In genomic region chr6:120356951-120357945, GRCm38 (mm10) we compare ENCODE assay signal across 8 mouse cellular contexts. TPM values are rescaled to one million over a fixed set of nuclear protein-coding genes. Genes with fewer than 3 reads are reported as not detected.
DNase-seq lines count a peak whose midpoint lies in the region; ATAC-seq and TF ChIP-seq lines count a peak whose summit lies in the region.

No protein-coding gene starts in this region.

- H3K4me3 ChIP-seq in gastrocnemius, adult 2 months, result peak overlapping the region; percentile 77
- H3K4me3 ChIP-seq in hindbrain, postnatal 0 days (ENCODE audit: low read length), result peak overlapping the region; percentile 43
- peak overlapping the region; percentile 59 for H3K4me3 ChIP-seq in left cerebral cortex, adult 2 months

- WGBS in hindbrain, postnatal 0 days, result 2% methylated on average over 31 of the region's 31 CpGs

- peak; percentile 10; the same call in 1 of the 2 replicates for TF ChIP-seq CTCF in gastrocnemius, adult 2 months (IDR thresholded peaks at IDR 0.05)
- TF ChIP-seq CTCF in hindbrain, postnatal 0 days (IDR thresholded peaks at IDR 0.05; ENCODE audit: low read depth), result peak; percentile 55
- peak; percentile 27 for TF ChIP-seq CTCF in left cerebral cortex, adult 2 months (IDR thresholded peaks at IDR 0.05)

- peak overlapping the region; percentile 34 for H3K9ac ChIP-seq in hindbrain, postnatal 0 days (replicated peaks; ENCODE audit: low read length)

- DNase-seq in ZHBTc4 (ENCODE audit: low read depth, low spot score), result peak; percentile 97
- DNase-seq in gastrocnemius, adult 2 months, result peak; percentile 88
- DNase-seq in hindbrain, postnatal 0 days (ENCODE audit: low spot score), result peak; percentile 95
- peak; percentile 76 to 82 for DNase-seq in left cerebral cortex, adult 2 months (ENCODE audit: extremely low spot score in 1 of 2, low spot score in 2 of 2)
- peak; percentile 85 to 88 for DNase-seq in right cerebral cortex, adult 2 months (ENCODE audit: low spot score in 2 of 2)
- DNase-seq in urinary bladder, postnatal 14 days (ENCODE audit: low spot score), result peak; percentile 86

- ATAC-seq in common myeloid progenitor, adult 5-6 weeks (replicated peaks; ENCODE audit: low read depth, poor library complexity, severe bottlenecking), result peak; percentile 100
- ATAC-seq in hindbrain, postnatal 0 days, result peak; percentile 99
- ATAC-seq in megakaryocyte, adult 5-6 weeks (ENCODE audit: poor library complexity, severe bottlenecking), result peak; percentile 100

- intact Hi-C loops in gastrocnemius, adult 2 months (cut with DNase I), result loop anchor here (10.0 kb wide), 1 partner anchor 1052 kb away; no protein-coding TSS in a partner anchor
- intact Hi-C loops in left cerebral cortex, adult 2 months (cut with DNase I), result no loop called here

- H3K9me3 ChIP-seq in hindbrain, postnatal 0 days (ENCODE audit: low read length), result no peaks in the 10 kb centered on the region

- no peaks in the 10 kb centered on the region for H3K27me3 ChIP-seq in hindbrain, postnatal 0 days (ENCODE audit: insufficient read depth, low read length)

- H3K4me2 ChIP-seq in hindbrain, postnatal 0 days (ENCODE audit: low read depth, low read length), result peak overlapping the region; percentile 77

- H3K27ac ChIP-seq in gastrocnemius, adult 2 months, result peak overlapping the region; percentile 85
- peak overlapping the region; percentile 60; the same call in 1 of the 2 replicates for H3K27ac ChIP-seq in hindbrain, postnatal 0 days
- H3K27ac ChIP-seq in left cerebral cortex, adult 2 months, result no peak overlapping the region

- H3K4me1 ChIP-seq in hindbrain, postnatal 0 days (ENCODE audit: insufficient read depth, low read length), result no peaks in the 10 kb centered on the region

- H3K36me3 ChIP-seq in hindbrain, postnatal 0 days (ENCODE audit: insufficient read depth, low read length), result no peaks in the 10 kb centered on the region

RNA-seq across cellular contexts. Expression of gene Kdm5a, which starts 6.7 kb away (rescaled TPM):
- total RNA-seq in common myeloid progenitor, adult 5-6 weeks (2017), result 134 and 155 TPM in 2 replicates
- total RNA-seq in gastrocnemius, adult 2 months (2021), result 10 to 100 TPM; 22.9 to 23.8 TPM
- 18.5 and 23.4 TPM in 2 replicates for total RNA-seq in hindbrain, postnatal 0 days (2014; rRNA removed)
- polyA plus RNA-seq in hindbrain, postnatal 0 days (2015; fragmentation: Nextera tagmentation; extraction: Ambion mirVana), result 23.0 and 24.7 TPM in 2 replicates
- 10 to 100 TPM; 45.1 to 46.4 TPM for total RNA-seq in left cerebral cortex, adult 2 months (2021)
- total RNA-seq in megakaryocyte, adult 5-6 weeks (2015), result 26.6 and 28.9 TPM in 2 replicates
- total RNA-seq in megakaryocyte, adult 5-6 weeks (2017), result 98.9 and 121 TPM in 2 replicates

RNA-seq across cellular contexts. Expression of gene Ccdc77, which starts 6.9 kb away (rescaled TPM):
- 36.1 and 59.4 TPM in 2 replicates for total RNA-seq in common myeloid progenitor, adult 5-6 weeks (2017)
- total RNA-seq in gastrocnemius, adult 2 months (2021), result 1 to 10 TPM; 2.8 to 3.9 TPM
- 4.7 and 6.9 TPM in 2 replicates for total RNA-seq in hindbrain, postnatal 0 days (2014; rRNA removed)
- 9.7 and 10.2 TPM in 2 replicates for polyA plus RNA-seq in hindbrain, postnatal 0 days (2015; fragmentation: Nextera tagmentation; extraction: Ambion mirVana)
- total RNA-seq in left cerebral cortex, adult 2 months (2021), result 1 to 10 TPM; 4.0 to 5.3 TPM
- total RNA-seq in megakaryocyte, adult 5-6 weeks (2015), result 8.9 and 12.0 TPM in 2 replicates
- total RNA-seq in megakaryocyte, adult 5-6 weeks (2017), result 21.1 and 25.7 TPM in 2 replicates
